Mouse (Mus musculus) kidney, adult 2 months (tissue): Measurements from ENCODE around the gene Mtmr6.

Experiments
- CTCF ChIP-seq: fragments of 200-500 bp; conservative IDR thresholded peaks from 2 replicates; pipeline ENCODE4 v1.5.1; 2011; ENCODE audit warnings: low read depth, mild to moderate bottlenecking, control low read depth, low read length, moderate library complexity, mixed read lengths; ENCODE audit not compliant: insufficient read depth, insufficient read length
- POLR2A ChIP-seq: fragments of 200-500 bp; IDR thresholded peaks from one replicate; pipeline ENCODE4 v1.6.1; 2011; ENCODE audit warnings: low read depth, low read length, control low read depth

DNA sequence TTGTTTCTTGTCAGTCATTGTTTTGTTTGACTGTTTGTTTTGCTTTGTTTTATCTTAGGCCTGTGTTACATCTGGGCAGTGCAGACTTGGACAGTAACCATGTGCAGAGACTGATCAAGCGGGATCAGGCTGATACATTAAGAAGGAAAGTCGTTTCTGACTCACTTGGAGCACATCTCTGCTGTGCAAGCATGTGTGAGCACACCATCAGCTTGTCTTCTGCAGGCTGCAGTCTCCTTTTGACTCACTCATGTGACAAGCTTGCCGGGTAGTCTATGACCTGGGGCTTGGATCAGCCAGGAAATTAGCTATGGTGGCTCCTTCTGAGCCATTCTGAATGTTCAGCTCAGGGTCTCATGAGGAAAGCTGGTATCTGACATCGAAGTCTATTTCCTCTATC lies 75.5 kb downstream of the Mtmr6 start:
- no peak for TF ChIP-seq POLR2A
- TF ChIP-seq CTCF, result no peak
